Mouse (Mus musculus): ENCODE results near the gene R3hdm2. TPM values are rescaled to one million over a fixed set of nuclear protein-coding genes. Genes with fewer than 3 reads are reported as not detected.

R3hdm2 gene
- total RNA-seq, 2 experiments from 2014 or later: 174 to 178 TPM

DNA sequence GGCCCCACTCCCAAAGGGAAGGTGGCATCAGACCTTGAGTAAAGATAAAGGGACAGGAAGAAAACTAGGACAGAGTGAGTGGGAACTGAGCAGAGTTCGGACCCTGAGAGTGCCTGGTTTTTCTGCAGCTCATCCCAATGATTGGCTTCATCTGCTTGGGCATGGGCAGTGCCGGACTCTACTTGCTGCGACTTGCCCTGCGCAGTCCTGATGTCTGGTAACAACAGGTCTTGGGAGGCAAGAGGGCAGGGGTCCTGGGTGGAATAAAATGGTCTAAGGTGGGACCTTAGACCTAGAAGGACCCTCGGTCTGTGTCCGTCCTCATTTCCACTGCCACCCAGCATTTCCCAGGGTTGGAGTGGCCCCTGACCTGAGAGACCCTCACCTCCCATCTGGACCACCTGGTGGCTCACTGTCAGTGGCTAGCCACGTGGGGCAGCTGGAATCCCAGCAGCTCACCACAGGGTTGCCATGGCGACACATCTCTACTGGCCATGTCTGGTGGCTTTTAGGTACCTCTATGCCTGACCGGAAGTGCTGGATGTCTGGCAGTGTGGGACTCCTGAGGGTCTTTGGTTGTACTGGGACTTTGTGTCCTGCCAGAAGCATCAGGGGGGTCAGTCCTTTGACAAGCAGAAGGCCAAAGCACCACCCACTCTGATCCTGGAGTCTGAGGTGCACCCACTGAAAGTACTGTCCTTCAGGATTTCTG, 135.3 kb downstream of the R3hdm2 start:
- no peak for DNase-seq (ENCODE audit: low spot score in 2 of 2)

DNA sequence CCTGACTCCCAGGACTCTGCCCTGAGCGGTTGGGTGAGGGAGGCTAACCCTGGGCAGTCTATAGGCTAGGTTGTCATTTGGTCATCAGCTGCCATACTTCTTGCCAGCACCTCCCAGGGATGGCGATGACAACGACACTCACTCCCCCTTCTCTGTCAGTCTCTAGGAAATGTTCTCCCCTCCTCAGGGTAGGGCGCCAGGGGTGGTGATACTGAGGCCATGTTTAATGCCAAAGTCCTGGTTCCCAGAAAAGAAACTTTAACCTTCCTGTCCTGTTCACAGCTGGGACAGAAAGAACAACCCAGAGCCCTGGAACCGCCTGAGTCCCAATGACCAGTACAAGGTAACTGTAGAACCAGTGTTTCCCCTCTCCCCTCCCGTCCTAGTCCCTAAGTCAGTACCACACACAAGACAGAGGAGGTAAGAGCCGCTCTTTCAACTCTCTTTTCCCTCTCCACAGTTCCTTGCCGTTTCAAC, 135.9 kb downstream of the R3hdm2 start:
- no peak for DNase-seq (ENCODE audit: low spot score in 2 of 2)

DNA sequence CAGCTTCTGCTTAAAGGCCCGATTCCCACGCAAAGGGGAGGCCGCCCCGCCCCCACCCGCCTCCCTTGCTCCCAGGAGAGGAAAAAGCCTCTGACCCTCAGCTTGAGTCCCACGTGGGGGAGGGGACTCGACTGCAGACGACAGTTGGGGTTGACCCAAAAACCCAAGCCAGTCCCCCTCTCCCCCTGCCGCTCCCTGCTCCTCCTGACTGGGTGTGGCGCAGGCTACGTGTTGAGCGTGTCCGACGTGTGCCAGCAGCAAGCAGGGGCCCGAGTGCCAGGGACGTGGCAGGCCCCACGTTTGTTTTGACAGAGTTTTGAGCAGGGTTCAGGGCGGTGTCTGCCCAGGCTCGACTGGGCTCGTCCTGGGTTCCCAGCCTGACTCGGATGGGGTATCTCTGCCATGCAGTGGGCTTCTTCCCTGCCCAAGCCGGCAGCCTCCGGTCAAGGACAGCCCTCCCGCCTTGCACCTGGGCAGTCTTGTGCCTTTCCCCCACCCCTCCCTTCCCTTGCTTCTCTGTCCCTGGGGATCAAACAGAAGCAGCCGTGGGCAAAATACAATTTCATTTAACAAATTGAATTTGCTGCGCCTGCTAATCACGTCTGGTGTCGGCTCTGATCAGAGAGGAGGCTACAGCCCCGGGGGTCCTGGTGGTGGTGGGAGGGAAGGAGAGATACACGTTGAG, 136.6 kb downstream of the R3hdm2 start:
- DNase-seq (ENCODE audit: low spot score in 2 of 2): no peak

DNA sequence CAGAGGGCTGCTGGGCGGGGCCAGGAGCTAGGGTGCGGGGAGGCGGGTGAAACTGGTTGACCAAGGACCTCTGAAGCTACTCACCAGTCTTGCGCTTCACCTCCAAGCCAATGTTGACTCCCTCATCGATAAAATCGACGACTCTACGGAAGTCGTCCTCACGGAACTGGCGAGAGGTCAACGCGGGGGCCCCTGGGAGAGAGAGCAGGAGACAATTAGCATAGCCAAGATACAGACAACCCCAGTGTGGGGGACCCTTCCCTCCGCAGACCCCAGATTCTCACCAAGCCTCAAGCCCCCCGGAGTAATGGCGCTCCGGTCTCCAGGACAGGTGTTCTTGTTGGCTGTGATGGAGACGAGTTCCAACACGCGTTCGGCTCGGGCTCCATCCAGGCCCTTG, 137.8 kb downstream of the R3hdm2 start:
- DNase-seq (ENCODE audit: low spot score in 2 of 2): no peak

DNA sequence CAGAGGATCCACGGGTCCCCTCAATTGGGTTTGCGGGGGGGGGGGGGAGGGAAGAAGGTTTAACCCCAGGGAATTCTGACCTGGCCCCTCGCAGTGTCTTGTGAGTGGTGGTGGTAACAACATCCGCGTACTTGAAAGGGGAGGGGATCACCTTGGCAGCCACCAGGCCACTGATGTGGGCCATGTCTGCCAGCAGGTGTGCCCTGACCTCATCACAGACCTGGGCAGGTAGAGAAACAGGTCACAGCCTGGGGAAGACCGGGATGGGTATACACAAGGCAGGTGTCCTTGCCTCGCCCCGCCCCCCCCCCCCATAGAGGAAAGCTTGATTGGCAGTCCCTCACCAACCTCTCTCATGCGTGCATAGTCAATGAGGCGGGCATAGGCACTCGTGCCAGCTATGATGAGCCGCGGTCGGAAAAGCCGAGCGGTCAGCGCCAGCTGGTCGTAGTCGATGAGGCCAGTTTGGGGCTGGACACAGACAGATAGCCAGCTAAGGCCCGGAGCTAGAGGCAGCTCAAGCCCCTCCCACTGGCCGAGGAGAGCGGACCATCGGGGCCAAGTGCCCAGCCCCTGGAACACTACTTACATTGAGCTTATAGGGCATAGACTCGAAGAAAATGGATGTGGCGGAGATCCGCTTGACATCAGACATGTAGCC, 139.0 kb downstream of the R3hdm2 start:
- DNase-seq (ENCODE audit: low spot score in 2 of 2): no peak

DNA sequence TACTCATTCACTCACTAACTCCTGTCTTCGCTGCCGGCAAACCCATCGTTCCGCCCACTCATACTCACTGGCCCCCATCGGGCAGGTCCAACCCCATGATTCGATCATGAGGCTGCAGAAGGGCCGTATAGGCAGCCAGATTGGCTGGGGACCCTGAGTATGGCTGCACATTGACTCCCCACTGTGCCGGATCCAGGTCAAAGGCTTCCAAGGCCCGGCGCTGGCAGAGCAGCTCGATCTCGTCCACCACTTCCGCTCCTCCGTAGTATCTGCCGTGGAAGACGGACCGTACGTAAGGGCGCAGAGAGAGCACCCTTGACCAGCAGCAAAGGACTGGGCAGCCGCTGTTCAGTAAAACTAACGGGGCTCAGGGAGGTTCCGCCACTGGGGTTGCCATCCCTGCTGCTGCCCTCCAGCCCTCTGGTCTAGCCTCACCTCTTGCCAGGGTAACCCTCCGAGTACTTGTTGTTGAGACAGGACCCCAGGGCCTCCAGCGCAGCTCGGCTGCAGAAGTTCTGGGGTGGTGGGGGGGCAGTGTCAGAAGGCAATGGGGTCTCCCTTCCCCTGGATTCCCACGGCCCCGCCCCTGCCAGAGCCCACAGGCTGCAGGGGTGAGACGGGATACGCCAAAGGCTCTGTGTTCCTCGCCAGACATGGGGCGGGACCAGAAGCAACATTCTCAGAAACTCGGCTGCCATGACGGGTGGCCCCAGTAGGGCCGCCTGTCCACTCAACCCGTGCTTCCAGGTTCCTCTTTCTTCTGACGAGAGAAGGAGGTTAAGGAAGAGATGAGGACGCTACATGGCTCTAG, 140.0 kb downstream of the R3hdm2 start:
- DNase-seq (ENCODE audit: low spot score in 2 of 2): no peak

DNA sequence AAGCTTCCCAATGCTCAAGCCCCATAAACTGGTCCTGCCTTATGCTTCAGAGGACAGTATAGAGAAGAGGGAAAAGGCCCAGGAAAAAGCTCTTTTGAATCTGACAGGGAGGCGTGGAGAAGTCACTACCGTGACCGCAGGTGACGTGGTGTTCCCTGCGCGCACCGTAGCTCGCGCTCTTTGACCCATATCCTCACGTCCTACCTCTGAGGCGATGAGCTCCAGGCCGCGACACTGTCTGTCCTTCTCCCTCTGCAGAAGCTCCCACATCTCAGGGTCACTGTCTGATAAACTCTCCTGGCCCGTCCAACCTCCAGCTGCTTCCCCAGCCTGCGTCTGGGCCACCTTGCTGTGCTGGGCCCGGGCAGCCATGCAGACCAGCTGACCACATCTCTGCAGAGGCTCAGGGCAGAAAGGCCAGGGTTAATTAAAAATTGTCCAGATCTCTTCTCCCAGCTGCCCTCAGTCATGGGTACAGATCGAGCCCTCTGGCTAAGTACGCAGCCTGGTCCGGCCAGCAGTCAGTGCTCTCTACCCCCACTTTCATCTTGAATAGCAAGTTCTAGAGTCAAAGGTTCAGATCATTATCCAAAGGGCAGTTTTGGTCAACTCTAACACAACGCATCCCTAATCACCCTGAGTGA, 140.7 kb downstream of the R3hdm2 start:
- DNase-seq (ENCODE audit: low spot score in 2 of 2): no peak

DNA sequence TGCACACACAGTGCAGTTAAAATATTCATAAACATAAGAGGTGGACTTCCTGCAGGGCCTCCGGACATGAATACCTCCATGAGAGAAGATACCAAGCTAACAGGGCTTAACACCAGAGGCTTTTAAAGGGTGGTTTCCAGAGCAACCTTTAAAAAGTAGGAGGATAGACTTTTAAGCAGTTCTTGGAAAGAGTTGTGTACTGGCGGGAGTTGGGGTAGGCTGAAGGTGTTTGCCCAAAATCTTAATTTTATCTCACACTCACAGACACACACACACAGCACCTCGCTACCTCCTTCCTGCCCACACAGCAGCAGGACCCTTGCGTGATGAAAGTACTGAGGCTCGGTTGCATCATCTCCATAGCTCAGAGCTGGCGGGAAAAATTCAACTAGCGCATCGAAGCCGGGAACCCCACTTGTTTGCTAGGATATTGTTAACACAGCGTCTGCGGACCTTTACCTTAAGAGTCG, 141.5 kb downstream of the R3hdm2 start:
- DNase-seq (ENCODE audit: low spot score in 2 of 2): no peak

DNA sequence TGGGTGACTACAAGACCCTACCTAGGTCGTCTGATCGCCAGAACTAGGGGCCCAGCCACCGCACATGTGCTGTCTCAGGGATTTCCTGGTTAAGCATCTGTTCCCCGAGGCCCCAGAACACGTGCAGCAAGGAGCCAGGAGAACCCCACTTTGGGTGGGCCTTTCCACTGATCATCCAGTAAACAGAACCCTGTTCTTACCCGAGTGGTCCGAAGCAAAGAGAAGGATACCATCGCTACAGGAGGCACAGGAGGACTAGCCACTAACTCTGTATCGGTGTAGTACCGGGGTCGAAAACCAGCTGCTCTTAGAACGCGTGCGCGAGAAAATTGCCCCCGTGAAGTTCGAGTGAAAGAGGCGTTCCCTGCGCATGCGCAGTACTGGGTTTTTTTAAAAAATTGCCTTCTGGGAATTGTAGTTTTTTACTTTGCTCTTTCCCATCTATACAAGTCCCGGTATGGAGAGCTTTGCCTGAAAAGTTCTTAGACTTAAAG, 142.0 kb downstream of the R3hdm2 start, which contains the start of gene Shmt2:
TSS of gene Shmt2 (minus strand) at position 357 of the 494 bp plus-strand sequence.
- peak; percentile 79 to 90 for DNase-seq (ENCODE audit: low spot score in 2 of 2)

DNA sequence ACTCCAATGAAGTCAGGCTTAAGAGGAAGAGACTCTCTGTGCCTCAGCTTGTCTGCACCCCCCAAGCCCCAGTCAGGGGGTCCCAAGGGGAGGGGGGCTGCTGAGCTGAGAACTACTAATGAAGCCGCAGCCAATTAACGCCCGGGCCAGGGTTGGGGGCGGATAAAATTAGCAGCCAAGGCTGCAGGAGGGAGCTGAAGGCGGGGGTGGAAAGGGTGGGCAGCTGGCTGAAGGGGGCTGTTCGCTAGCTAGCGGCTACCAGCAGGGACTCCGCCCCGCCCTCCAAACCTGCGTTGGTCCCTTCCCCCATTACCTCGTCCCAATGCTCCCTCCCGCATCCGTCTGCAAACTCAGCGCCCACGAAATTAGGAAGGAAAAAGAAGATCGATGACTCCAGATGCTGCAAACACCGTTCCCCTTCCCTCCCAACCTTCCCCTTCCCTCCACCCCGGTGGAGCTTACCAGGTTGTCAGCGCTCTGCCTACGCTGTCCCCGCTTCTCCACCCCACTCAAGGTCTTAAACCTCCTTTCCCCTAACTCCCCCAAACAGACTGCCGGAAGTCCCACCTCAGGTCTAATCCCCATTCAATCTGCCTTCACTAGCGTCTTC, 144.6 kb downstream of the R3hdm2 start:
- no peak for DNase-seq (ENCODE audit: low spot score in 2 of 2)

DNA sequence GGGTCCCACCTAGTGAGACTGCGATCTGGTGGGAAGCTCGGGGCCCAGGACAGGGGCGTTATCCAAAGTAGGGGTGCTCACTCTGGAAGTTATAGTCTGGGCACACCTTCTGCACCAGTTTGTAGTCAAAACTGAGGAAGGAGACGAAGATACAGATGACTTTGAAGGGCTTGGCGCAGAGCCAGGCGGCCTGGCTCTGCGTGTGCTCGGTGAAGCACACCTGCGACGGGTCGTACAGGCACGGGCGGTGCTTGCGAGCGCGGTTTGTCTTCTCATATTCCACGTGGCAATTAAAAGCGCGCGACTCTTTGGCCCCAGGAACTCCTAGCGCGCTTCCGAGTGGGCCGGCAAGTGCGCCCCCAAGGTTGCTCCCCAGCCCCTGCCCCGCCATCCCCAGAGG, 145.9 kb downstream of the R3hdm2 start:
- no peak for DNase-seq (ENCODE audit: low spot score in 2 of 2)

DNA sequence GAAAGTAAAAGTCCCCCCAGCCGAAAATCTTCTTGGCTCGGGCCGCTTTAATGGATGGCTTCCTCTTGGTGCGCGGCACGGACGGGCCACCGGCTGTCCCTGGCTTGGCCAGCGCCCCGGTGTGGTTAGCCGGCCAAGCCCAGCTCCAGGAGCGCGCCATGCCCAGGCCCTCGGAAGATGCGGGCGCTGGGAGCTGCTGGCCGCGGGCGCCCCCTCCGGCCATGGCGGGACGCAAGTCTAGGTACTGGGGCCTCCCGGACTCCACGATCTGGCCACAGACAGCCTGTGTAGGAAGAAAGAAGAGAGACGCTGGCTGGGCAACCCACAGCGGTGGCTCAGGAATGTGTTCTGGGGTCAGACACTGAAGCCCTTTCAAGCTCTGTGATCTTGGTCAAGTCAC, 146.6 kb downstream of the R3hdm2 start:
- peak in 1 of 2 experiments; percentile 66 for DNase-seq (ENCODE audit: low spot score in 2 of 2)

DNA sequence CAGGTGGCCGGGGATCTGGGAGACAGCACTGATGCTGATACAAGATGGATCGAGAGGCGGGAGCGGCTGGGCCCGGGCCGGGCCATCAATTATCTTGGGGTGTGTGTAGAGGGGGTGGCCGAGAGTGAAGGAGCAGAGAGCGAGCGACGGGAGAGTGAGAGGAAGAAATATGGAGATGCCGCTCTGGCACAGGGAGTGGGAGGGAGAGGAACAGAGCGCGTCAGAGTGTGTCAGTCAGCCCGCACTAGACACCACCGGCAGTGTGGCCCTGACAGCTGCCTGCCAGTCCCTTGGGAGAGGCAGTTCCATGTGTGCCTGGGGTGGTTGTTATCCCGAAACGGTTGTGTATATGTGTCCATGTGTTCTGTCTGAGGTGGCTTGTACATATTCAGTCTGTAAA, 147.4 kb downstream of the R3hdm2 start:
- DNase-seq (ENCODE audit: low spot score in 2 of 2): no peak

DNA sequence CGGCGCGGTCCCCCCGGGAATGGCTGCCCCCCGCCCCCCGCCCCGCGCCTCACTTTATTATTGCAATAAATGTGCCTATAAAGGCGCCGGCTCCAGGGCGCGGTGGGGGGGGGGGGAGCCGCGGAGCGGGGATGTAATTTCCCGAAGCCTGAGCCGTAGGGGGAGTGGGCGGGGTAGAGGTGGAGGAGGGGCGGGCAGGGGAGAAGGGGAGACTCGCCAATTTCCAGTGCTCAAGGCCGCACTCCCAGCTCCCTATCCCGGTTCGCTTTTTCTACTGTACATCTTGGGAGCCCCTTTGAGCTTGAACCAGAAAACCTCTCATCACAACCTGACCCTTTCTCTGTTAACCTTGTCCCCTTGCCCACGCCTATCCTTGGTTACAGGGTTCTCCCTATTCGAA, 150.8 kb downstream of the R3hdm2 start:
- no peak for DNase-seq (ENCODE audit: low spot score in 2 of 2)

DNA sequence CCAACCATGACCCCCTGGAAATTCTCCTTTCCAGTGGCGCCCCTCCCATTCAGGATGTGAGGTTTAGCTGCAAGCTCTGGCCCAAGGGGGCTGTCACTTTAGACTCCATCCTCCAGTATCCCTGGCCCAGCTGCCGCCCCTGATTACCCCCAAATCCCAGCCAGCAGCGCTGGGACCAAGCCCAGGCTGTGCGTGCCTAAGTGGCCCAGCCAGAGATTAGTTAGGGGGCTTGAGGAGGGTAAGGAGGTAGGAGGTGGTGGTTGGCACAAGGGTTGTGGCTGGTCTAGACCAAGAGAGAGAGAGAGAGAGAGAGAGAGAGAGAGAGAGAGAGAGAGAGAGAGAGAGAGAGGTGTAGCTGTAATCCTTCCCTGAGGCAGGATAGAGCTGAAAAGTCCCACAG, 151.4 kb downstream of the R3hdm2 start:
- no peak for DNase-seq (ENCODE audit: low spot score in 2 of 2)

DNA sequence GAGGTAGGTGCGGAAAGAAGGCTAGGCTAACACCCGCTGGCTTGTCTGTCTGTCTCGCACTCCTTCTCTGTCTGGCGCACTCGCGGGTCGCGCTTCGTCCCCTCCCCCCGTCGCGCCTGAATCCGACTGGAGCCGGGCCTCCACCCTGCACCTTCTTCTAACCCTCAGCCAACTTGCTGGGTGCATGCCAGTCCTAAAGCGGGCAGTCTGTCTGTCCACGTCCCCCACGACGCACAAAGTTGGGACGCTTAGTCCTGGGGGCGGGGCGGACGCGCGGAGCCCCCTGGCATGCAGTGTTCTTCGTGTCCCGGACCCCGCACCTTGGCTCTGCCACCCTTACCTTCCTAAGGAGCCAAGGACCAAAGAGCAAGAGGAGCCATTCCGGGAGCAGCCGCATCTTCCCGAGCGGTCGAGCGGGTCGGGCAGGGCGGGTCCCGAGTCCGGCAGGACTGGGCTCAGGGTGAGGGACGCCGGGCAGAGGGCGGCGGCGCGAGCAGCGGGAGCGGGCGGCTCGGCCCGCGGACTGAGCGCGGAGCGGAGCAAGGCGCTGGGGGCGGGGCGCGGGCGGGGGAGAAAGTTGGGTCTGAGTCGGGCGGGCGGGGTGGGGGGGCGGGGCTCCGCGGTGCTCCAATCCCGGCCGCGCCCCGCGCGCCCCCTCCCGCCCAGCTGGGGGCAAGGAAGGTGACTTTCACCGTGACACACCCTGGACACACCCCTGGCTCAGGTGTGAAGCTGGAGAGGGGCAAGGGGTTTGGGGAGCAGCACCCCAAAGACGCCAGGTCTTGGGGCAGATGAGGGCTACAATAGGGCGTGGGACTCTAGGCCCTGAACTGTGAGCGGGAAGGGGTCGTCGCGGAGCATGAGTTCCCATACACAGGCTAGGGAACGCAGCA, 154.2 kb downstream of the R3hdm2 start, which contains the start of gene Nxph4:
TSS of gene Nxph4 (minus strand) at position 524 of the 893 bp plus-strand sequence.
- no peak for DNase-seq (ENCODE audit: low spot score in 2 of 2)

DNA sequence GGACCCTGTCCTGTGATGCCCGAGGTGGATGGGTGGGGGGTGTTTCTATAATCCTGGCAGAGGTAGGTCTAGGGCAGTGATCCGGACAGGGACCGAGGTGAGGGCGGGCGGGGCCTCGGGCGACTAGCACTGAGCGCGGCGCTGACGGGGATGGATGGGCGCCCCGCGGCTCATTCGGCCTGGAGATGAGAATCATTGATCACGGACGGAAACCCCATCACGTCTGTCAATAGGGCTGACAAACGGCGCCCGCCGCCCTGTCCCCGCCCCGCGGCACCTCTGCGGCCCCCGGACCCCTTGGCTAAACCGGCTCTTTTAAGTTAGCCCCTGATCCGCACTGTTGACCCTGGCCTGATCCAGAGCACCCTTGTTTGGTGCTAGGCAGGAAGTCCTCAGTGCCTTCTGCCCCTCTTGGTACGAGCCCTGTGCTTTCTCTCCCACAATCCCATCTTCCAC, 154.8 kb downstream of the R3hdm2 start:
- no peak for DNase-seq (ENCODE audit: low spot score in 2 of 2)

DNA sequence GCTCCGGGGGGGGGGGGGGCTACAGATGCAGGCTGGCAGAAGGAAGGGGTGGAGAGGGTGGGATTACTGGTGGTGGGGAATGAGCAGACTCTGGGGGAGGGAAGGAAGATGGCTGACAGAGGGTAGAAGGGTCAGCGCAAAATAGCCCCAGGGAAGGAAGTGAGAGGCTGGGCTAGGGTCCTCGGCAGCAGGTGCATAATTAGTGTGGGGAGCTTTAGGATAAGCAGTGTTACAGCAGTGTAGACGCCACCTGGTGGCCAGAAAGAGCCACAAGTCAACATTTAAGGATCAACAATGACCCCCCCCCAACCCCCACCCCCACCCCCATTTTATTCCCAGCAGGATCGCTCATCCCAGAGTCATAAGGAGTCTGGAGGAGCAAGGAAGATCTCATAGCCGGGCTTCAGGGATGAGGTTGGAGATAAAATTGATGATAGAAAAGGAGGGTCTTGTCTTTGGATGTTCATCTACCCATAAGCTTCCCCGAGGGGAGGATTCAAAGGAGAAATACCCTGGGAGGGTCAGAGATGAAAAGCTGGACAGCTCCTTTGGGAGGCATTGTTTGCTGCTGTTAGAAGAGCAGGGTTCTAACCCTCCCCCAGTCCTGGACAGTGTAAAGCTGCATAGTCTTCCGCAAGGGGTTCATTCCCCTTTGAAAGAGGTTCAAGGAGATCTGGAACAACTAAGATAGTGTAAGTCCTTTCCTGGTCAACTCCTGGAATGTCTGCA, 156.6 kb downstream of the R3hdm2 start:
- DNase-seq (ENCODE audit: low spot score in 2 of 2): peak in 1 of 2 experiments; percentile 66

All from layer of hippocampus, postnatal 10 days (tissue).